Mouse (Mus musculus) hindlimb bud, embryonic 11.5 days (tissue): ENCODE data around the gene Ddx17.

Source experiments
- DNase-seq: peaks from one replicate; pipeline ENCODE4 v3.0.0-alpha.2; 2012; ENCODE audit warnings: low read depth, low spot score; ENCODE audit errors: extremely low spot score

Ddx17 gene

DNA sequence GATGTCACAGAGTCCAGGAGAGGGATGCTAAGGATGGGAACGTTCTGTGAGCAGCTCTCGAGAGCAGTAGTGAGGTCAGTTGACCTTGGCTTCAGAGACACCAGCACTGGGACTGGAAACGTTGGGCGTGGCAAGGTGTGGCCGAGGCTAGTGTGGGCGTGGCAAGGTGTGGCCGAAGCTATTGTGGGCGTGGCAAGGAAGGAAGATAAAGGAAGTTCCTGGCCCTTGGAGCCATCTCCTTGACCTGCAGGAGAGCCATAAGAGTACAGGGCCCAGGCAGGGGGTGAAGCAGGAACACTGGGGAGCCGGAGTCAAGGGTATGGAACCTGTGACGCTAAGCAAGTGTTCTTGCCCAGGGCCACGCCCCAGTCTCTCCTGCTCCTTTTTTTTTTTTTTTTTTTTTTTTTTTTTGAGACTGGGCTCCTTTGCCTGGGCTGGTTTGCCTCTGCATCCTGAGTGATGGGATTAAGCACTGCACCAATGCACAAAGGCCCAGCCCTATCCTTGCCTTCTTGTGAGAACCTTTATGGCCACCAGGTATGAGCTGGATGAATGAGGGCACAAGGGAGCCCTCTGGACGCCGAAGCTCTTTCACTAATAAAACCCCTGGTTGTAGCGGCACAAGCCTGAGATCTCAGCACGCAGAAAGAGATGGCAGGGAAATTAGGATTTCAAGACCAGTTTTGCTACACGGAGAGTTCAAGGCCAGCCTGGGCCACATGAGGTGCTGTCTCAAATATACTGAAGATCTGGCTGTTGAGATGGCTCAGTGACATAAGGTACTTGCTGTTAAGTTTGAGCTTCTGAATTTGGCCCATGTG is 26.9 kb downstream of the Ddx17 start:
- no peak for DNase-seq

DNA sequence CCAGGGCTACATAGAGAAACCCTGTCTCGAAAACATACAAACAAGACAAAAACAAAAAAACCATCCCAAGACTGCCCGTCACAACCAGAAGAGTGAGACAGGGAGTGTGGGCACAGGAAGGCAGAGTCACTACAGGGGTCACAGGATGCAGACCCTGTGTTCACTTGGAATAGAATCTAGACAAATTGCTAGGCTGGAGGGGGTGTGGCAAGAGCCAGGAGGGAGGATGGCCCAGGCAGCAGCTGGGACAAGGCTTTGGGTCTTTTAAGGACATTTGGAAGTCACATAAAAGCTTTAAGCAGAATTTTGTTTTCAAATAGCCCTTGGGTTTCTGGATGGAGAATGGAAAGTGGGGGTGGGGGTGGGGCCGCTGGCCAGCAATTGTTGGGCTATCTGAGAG is 28.0 kb downstream of the Ddx17 start:
- no peak for DNase-seq

DNA sequence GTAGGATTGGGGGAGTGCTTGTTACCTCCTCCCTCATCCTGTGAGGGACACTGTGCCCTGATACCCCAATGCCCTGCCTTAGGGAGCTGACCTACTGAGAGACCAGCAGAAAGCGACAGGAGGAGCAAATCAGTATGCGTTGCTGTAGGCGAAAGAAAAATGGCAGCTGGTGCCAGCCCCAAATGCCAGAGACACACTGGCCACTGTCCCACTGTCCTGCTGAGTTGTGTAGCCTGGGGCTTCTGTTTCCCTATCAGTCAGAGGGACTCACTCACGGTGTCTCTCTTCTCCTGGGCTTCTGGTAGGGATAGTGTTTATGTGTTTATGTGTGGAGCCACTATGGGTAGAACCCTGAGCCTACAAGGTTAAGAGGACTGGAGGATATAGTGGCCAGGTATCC is 28.8 kb downstream of the Ddx17 start:
- no peak for DNase-seq

DNA sequence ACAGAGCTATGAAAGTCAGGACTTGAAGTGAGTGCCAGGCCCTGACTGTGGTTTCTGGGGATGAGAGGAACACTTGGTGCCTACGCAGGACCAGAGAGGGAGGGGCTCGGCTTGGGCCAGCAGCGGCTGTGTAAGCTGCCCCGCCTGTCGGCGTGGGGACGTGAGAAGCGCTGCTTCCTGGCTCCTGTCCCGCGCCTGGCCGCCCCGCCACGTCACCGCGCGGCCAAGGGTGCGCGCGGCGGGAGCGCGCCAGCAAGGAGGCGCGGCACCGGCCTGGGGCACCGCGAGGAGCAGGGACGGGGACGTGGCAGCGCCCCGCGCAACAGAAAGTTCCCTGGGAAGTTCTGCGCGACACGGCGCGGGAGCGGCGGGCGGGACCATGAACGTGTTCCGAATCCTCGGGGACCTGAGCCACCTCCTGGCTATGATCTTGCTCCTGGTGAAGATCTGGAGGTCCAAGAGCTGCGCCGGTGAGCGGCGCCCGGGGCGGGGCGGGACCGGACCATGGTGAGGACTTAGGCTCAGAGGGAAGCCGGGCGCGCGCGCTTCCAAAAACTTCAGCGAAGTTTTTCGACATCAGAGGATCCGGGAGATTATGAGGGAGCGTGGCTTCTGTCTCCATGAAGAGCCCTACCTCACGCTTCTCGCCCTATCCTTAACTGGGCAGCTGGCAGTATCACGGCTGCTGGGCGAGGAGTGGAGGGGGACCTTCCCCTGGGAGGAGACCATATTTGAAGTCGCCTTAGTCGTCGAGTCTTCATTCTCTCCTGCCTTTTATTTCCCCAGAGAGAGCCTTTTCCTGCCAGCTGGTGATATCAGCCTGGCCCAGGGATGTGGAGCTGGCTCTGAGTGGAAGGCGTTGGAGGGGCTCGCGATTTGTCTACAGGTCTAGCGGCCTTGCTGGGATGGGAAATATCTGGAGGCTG is 30.1 kb downstream of the Ddx17 start, which contains the start of gene Kdelr3:
Kdelr3 (plus strand) TSS at position 241 of the 926 bp plus-strand sequence.
- DNase-seq: no peak

DNA sequence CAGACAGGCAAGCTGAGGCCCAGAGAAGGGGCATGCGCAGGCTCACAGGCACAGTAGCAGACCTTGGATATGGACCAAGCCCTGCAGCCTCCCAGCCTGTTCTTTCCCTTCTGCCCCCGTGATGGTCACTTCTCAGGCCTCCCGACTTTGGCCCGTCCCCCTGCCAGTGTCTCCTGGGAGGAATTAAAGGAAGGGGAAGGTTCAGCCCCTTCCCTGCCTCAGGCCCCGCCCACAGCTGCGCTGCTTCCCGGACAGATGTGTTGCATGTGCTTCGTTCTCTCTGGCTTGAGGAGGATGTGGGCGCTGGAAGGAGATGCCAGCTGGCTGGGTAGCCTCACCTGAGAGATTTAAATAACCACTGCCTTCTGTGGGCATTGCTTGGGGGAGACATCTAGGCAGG is 32.6 kb downstream of the Ddx17 start:
- DNase-seq: no peak

DNA sequence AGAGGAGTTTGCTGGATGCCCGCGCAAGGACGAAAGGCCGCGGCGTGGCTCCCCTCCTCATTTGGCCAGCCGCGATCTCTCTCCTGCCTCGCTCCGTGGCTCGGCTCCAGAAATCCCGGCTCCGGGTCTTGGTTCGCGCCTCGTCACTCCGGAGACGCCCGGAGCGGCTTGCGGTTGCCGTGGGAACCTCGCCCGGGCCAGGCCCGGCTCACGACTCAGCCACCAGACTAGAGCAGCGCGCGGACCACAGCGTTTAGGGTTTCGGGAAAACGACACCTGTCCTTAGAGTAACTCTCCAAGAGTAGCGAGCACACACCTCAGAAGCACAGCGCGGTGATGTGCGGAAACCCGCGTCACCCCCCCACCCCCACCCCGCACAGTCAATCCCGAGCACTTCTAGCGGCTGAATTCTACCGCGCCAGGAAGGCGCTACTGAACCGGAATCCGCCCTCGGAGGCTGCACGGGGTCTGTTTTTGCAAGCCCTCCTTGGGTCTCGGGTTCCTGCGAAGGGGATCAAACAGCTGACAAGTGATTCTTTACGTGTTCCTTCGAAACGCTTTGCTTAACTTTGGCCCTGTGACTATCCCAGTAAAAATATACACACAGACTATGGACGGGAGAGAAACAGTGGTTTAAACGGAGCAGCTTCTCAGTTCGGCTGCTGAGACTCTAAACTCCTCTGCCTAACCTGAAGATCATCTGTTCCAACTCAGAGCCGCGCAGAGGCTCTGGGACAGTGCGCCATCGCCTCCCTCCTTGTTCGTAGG is 34.8 kb downstream of the Ddx17 start:
- no peak for DNase-seq

DNA sequence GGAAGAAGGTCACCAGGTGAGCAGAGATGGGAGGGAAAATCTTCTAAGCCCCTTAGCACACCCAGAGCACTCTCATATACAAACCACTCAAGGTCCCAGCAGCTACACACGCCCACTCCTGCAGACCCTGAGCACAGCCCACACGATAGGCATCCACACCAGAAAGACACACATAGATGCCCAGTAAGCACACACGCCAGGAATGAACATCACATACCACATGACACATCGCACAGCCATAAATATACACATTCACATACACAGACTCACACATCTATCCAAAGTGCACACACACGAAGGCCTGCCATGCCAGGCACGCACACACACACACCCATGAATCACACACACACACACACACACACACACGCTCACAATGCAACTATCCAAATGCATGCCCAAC is 36.1 kb downstream of the Ddx17 start:
- no peak for DNase-seq

DNA sequence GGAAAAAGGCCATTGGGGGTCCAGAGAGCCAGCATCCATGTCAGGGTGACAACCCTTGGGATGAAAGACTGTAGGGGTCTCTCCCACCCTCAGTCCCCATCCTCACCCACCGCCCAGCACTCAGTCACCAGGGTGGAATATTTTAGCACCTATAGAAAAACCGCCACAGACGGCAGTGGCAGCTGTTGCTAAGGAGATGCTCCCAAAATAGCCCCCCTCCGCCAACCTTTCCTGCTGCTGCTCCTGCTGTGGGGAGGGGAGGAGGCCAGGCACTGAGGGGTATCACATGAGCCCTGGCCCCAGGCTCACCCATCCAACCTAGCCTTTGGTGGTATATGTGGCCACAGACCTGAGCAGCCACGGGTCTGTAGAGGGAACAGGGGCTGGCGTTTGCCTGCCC is 36.5 kb downstream of the Ddx17 start:
- no peak for DNase-seq

DNA sequence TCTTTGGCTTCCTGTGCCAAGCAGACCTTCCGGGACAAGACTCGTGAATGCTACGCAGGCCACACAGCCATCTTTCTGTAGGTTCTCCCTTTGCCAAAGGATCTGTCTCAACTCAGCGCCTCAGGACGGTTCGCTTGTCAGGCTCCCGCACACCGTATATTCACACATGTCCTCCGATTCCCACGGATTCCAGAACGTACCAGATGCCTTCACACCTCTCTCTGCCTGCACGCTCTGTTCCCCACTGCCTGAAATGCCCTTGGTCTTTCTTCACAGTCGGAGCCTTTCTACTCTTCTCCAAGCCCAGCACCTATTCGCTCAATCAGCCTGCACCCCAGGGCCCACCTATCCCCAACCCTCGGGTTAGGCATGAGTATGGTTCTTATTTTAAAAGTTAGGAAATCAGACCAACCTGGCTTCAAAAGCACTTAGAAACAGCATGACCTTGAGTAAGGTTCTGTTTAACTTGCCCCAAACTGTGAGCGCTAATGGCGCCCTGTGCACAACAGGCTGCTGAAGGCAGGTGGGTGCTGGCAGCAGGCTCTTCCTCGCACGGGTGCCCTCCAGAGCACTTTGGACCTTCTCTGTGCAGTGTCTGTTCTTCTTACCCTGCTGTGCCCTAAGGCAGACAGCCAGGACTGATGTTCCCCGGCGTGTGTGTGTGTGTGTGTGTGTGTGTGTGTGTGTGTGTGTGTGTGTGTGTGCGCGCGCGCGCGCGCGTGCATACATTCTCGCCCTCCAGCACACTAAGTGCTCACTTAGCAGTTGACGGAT is 39.3 kb downstream of the Ddx17 start:
- DNase-seq: no peak

DNA sequence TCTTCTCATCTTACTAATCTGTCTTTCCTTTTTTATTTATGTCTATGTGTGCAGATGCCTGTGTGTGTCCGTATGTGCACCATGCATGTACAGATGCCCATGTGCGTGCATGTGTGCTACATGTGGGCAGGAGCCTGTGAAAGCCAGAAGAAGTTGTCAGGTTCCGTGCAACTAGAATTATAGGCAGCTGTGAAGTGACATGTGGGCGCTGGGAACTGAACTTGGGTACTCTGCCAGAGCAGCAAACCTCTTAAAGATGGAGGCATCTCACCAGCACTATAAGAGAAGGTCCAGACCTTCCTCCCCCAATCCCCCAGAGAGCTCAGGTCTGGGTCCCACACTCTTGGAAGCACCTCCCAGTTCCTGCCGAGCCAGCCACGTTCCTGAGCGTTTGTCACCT is 40.1 kb downstream of the Ddx17 start:
- DNase-seq: no peak

DNA sequence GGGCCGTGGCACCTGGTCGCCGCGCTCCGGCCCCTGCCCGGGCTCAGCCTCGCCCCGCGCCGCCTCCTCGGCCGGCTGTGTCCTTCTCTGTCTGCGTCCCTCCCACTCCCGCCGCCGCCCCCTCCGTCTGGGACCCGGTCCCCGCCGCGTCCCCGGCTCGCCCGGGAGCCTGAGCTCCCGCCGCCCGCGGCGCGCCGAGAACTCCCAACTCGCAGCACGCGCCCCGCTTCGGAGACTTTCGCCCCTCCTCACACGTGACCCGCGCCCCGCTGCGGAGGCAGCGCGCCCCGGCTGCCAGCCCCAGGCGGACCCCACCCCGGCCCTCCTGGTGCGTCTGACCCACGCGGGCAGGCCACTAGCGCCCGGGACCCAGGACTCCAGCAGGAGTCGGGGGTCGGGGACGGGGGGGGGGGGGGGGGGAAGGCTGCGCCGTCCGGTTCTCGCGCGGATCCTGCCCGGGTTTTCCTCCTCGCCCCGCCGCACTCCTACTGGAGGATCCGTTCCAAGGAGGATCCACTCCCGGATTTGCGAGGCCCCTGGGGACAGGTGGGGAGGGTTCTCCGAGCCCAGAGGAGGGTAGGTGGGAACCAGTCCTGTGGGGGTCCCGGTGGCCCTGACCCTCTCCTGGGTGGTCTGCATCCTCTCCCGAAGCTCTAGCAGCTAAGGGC is 40.8 kb downstream of the Ddx17 start:
- DNase-seq: no peak

DNA sequence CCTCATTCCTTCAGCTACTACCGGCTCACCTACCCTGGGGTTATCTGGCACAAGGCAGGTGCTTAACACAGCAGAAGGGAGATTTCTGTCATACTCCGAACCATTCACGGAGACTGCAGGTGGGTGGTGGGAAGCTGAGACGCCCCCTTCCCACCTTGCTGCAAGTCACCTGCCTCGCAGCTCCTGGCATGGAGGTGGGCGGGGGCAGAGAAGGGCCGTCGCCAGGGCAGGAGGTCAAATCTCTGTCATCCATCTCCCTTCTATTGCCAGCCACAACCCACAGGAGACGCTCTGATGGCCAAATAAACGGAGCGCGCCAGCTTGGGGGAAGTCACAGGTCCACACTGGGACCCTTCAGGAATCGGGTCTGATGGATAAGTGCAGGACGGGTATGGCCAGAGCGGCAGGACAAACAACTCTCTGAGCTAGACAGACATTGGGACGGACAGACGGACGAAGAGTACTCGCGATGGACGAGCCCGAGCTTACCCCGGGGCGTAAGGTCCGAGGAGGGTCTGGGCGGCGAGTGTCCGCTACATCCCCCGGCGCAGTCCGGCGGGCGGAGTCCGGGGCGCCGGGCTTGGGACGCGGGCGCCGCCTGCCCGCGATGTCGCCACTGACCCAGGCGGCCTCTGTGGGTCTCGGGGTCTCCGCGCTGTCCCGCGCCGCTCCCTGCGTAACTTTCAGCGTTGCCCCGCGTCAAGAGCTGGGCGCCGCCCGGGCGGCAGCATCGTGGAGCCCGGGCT is 41.7 kb downstream of the Ddx17 start, which contains the start of gene Kcnj4:
Kcnj4 (minus strand) TSS at position 535 of the 746 bp plus-strand sequence.
- no peak for DNase-seq

DNA sequence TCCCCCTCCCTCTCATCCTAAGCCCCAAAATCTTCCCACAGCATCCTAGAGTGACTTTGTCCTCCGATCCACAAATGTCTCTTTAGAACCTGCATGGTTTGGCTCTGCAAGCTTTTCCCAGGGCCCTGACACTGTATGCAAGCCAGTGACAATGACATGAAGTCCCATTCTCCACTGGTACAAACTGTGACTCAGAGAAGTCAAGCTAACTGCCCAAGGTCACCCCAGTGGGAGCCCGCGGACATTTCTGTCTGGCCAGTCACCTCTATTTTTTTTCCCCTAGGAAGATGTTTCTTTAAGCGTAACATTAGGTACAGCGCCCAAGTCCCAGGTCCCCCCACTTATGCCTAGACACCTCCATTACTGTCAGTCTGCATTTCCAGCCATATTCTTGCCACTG is 43.1 kb downstream of the Ddx17 start:
- DNase-seq: no peak

DNA sequence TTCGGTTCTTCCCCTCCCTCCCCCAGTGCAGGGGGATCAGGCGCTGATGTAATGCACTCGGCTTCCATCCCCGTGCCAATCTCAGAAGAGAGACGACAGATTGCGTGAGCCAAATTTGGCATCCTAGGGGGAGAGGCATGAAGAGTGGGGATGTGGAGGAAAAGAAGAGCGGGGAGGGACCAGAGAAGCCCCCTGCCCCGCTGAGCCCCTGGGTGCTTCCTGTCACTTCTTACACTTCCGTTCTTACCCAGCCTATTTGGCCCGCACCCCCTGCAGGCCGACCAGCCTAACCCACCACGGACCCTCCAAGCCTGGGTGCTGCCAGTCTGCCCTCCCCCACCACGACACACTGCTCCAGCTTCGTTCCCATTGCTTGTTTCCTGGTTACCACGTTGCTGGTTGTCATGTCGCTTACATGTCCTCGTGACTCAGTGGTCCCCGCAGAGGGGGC is 43.6 kb downstream of the Ddx17 start:
- DNase-seq: no peak

DNA sequence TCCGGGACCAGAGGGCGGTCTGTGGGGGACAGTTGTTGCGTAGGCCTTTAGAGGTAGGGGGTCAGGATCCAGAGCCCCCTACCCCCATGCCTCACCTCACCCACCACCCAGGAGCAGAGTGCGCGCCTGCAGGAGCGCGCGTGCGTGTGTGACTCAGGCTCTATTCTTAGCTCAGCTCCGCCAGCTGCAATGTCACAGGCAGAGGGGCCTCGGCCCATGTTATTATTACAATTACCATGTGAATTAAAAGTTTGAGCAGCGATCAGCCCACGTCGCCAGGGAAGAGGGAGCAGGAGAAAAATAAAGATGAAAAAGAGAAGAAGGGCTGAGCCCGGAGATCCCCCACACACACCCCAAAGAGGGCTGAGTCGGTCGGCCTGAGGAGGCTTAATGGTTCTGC is 46.4 kb downstream of the Ddx17 start:
- DNase-seq: no peak

DNA sequence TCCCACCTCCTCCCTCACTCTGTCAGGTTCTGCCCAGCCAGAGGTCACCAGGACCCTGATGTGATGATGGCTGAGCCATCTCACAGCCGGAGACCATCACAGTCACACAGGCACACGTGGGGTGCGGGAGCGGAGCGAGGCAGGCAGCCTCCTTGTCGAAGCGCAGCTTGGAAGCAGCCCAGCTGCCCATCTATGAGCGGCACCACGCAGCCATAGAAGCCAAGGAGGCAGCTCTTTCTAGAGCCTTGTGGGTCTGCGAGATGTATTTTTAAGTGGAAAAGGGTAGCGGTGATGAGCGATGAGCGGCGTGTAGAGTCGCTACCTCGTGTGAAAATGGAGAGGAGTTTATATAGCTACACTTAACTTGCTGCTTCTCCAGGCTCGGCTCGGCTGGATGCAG is 53.0 kb downstream of the Ddx17 start:
- DNase-seq: no peak

DNA sequence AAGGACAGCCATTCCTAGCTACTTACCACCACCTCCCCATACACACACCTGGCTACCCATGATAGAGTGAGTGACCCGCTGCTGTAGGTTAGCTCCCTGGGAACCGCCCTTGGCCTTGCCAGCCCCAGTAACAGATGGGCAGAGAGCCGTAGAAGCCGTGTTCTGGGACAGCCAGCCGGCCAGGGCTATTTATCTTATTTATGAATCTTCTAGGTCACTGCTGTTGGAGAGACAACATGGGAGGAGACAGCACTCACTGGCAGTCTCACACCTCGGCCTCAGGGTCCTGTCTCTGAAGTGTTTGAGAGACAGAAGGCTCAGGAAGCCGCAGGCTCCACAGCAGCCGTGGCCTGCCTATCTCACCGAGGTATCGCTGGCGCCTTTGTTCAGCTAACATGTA is 57.1 kb downstream of the Ddx17 start:
- DNase-seq: no peak

DNA sequence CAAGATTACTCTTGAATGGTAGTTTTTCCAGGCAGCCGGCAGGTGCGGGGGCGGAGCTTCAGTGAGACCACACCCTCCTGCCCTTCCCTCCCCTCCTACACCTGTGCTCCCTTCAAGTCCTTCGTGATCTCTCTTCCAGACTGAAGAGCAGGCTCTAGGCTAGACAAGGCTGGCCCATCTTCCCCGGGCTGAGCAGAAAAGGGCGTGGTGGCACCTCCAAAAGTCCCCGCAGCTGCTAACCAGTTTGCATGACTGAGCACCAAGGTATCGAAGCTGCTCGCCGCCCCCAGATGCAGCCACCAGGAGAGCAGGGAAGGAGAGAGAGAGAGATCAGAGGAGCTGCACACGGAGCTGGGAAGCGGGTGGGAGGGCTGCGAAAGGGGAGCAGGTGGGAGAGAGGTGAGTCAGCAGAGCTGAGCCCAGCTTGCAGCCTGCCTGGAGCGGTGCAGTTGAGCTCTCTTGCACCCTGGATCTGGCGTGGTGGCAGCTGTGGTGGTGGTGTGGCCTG is 65.3 kb downstream of the Ddx17 start:
- DNase-seq: no peak
